Mouse (Mus musculus) small intestine, adult 2 months (tissue): ENCODE data around the gene Hoxd8.

Source experiments
- CTCF ChIP-seq: fragments of 200-500 bp; IDR thresholded peaks from 2 replicates; pipeline ENCODE4 v1.5.1; 2012; ENCODE audit warnings: low read depth, mild to moderate bottlenecking, control low read depth, inconsistent platforms, low read length, moderate library complexity, mixed read lengths; ENCODE audit not compliant: insufficient replicate concordance, insufficient read length; ENCODE audit errors: extremely low read depth
- POLR2A ChIP-seq: fragments of 200-500 bp; IDR thresholded peaks from 2 replicates; pipeline ENCODE4 v1.6.1; 2012; ENCODE audit warnings: low read depth, mild to moderate bottlenecking, control low read depth, inconsistent platforms, low read length, moderate library complexity

- TF ChIP-seq CTCF = no peak
- TF ChIP-seq POLR2A = no peak
These were observed 559 bp upstream of the Hoxd8 start for GRCm38 (mm10) chr2:74703720-74704392.
